Mouse (Mus musculus): ENCODE data around the gene Coasy. TPM values are rescaled to one million over a fixed set of nuclear protein-coding genes. Genes with fewer than 3 reads are reported as not detected.

The Coasy gene
- total and polyA plus RNA-seq, 3 experiments, result 15.8 to 22.1 (median 17.5) TPM

DNA sequence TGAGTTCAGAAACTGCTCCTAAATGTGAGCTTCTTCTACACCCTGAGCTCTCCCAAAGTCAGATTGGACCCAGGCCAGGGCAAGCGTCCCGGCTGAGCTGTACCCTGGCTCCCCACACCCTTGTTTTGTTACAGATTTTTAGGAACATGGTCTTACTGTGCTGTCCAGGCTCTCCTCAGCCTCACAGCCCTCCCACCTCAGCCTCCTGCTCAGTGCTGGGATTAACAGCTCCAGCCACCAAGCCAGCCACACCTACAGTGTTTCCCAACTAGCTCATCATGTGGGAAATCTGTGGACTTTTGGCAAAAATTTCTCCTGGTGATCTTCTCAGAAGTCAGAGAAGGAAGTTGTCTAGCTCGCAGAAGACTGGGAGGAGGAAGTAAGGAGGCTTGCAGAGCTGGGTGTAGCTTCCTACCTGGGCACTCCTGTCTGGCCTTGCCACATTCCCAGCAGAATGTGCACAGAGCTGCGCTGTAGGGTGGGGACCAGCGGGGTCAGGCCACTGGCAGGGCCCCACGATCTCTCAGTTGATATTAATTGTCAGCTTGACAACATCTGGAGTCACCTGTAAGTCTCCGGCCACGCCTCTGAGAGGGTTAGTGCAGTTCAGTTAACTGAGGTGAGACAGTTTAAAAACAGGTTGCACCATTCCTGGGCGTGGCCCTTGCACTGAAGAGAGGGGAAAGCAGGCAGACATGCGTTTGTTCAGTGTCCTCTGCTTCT, 29.5 kb upstream of the Coasy start:
- H3K4me3 ChIP-seq, result no peak overlapping the region
- peak; percentile 73 for DNase-seq
- 62% methylated on average over 10 of the region's 10 CpGs for WGBS
- H3K9ac ChIP-seq (ENCODE audit: low read depth, low read length), result no peak overlapping the region
- H3K36me3 ChIP-seq (ENCODE audit: control insufficient read depth, insufficient read depth, low read length), result no peaks in the 10 kb centered on the region
- H3K79me2 ChIP-seq (replicated peaks; ENCODE audit: control insufficient read depth, insufficient read depth, low read length), result no peaks in the 10 kb centered on the region
- H3K27ac ChIP-seq, result peak overlapping the region; percentile 58
- peaks cover 16% of the 10 kb centered on the region for H3K4me1 ChIP-seq (ENCODE audit: control insufficient read depth, insufficient read depth, low read length)
- TF ChIP-seq EP300 (IDR thresholded peaks at IDR 0.05; ENCODE audit: insufficient read depth, low read depth, low read length) (no peak), POLR2A (IDR thresholded peaks at IDR 0.05; ENCODE audit: insufficient read depth, low read depth, low read length) (no peak), CTCF (IDR thresholded peaks at IDR 0.05) (no peak)
- no peaks in the 10 kb centered on the region for H3K27me3 ChIP-seq (ENCODE audit: control insufficient read depth, insufficient read depth, low read length)
- intact Hi-C loops (cut with DNase I), result no loop called here

DNA sequence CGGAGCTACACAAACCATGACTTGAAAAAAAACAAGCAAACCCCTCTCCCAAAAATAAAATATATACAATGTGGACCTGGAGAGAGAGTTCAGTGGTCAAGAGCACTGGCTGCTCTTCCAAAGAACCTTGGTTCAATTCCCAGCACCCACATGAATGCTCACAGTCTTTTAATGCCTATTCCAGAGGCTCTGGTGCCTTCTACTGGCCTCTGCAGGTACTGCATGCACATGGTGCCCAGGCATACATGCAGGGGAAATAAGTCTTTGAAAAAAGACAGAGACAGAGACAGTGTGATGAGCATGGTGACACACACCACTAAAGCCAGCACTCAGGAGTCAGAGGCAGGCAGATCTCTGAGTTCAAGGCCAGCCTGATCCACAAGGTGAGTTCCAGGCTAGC, 28.4 kb upstream of the Coasy start:
- H3K36me3 ChIP-seq (ENCODE audit: control insufficient read depth, insufficient read depth, low read length), result peaks cover 2% of the 10 kb centered on the region; the same call in 1 of the 2 replicates
- H3K27me3 ChIP-seq (ENCODE audit: control insufficient read depth, insufficient read depth, low read length), result no peaks in the 10 kb centered on the region
- intact Hi-C loops (cut with DNase I), result loop anchor here (2.0 kb wide), 1 partner anchor 13 kb away; no protein-coding TSS in a partner anchor
- TF ChIP-seq CTCF (IDR thresholded peaks at IDR 0.05) (peak; percentile 65), POLR2A (IDR thresholded peaks at IDR 0.05; ENCODE audit: insufficient read depth, low read depth, low read length) (no peak), EP300 (IDR thresholded peaks at IDR 0.05; ENCODE audit: insufficient read depth, low read depth, low read length) (no peak)
- H3K4me3 ChIP-seq, result no peak overlapping the region
- no peak overlapping the region; the same call in 1 of the 2 replicates for H3K27ac ChIP-seq
- WGBS, result 100% methylated on average over 1 of the region's 1 CpGs
- H3K4me1 ChIP-seq (ENCODE audit: control insufficient read depth, insufficient read depth, low read length), result peaks cover 19% of the 10 kb centered on the region
- DNase-seq, result peak in 1 of 2 experiments; percentile 31
- no peaks in the 10 kb centered on the region for H3K79me2 ChIP-seq (replicated peaks; ENCODE audit: control insufficient read depth, insufficient read depth, low read length)
- no peak overlapping the region for H3K9ac ChIP-seq (ENCODE audit: low read depth, low read length)

DNA sequence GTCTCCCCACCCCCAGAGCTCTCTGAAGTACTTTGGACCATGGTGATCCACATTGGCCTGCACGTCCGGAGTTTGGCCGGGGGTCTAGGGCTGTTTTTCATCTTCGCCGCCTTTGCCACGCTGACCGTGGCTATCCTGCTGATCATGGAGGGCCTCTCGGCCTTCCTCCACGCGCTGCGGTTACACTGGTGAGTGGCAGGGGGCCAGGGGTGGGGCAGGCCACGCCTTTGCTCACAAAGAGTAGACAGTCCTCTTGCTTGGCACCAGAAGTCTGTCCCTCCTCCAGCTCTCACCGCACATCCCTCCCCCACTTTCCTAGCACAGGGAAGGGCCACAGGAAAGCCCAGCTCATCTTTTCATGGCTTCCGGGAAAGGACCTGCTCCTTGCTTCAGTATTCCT, 26.9 kb upstream of the Coasy start:
- intact Hi-C loops (cut with DNase I), result loop anchor here (2.0 kb wide), 1 partner anchor 15 kb away; no protein-coding TSS in a partner anchor
- 55% methylated on average over 14 of the region's 14 CpGs for WGBS
- TF ChIP-seq CTCF (IDR thresholded peaks at IDR 0.05), result no peak
- TF ChIP-seq POLR2A (IDR thresholded peaks at IDR 0.05; ENCODE audit: insufficient read depth, low read depth, low read length), result no peak
- no peak for TF ChIP-seq EP300 (IDR thresholded peaks at IDR 0.05; ENCODE audit: insufficient read depth, low read depth, low read length)
- peak in 1 of 2 experiments; percentile 23 for DNase-seq
- no peak overlapping the region for H3K4me3 ChIP-seq
- peaks cover 29% of the 10 kb centered on the region for H3K4me1 ChIP-seq (ENCODE audit: control insufficient read depth, insufficient read depth, low read length)
- no peaks in the 10 kb centered on the region for H3K27me3 ChIP-seq (ENCODE audit: control insufficient read depth, insufficient read depth, low read length)
- H3K79me2 ChIP-seq (replicated peaks; ENCODE audit: control insufficient read depth, insufficient read depth, low read length), result no peaks in the 10 kb centered on the region
- H3K9ac ChIP-seq (ENCODE audit: low read depth, low read length), result no peak overlapping the region
- H3K36me3 ChIP-seq (ENCODE audit: control insufficient read depth, insufficient read depth, low read length), result peaks cover 10% of the 10 kb centered on the region; the same call in 1 of the 2 replicates
- H3K27ac ChIP-seq, result no peak overlapping the region

DNA sequence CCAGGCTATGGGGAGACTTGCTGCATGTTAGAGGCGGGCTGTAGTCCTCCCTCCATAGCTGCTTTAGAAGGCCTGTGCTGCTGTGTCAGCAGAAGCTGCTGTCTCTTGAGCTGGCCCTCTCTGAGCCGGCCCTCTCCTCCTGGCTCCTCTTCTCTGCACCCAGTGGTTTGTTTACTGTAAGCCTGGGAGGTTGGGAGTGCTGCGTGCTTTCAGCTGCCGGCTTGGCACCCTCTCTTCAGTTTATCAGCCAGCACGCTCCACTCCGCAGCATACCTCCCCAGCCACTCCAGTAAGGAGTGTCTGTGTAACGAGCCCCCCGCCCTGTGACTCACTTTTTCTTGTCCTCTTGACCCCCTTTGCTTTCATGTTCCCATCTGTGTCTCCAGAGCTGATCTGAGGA, 25.5 kb upstream of the Coasy start:
- intact Hi-C loops (cut with DNase I), result loop anchor here (2.0 kb wide), 1 partner anchor 48 kb away; the partner anchor contains the start of gene Atp6v0a1
- Histone ChIP-seq H3K27me3 (ENCODE audit: control insufficient read depth, insufficient read depth, low read length) (no peaks in the 10 kb centered on the region), H3K79me2 (replicated peaks; ENCODE audit: control insufficient read depth, insufficient read depth, low read length) (no peaks in the 10 kb centered on the region), H3K4me3 (no peak overlapping the region), H3K27ac (peak overlapping the region; percentile 66), H3K9ac (ENCODE audit: low read depth, low read length) (no peak overlapping the region), H3K36me3 (ENCODE audit: control insufficient read depth, insufficient read depth, low read length) (peaks cover 12% of the 10 kb centered on the region; the same call in 1 of the 2 replicates), H3K4me1 (ENCODE audit: control insufficient read depth, insufficient read depth, low read length) (peaks cover 39% of the 10 kb centered on the region)
- 31% methylated on average over 8 of the region's 8 CpGs for WGBS
- peak; percentile 61 to 78 for DNase-seq
- TF ChIP-seq EP300 (IDR thresholded peaks at IDR 0.05; ENCODE audit: insufficient read depth, low read depth, low read length), result no peak
- no peak for TF ChIP-seq CTCF (IDR thresholded peaks at IDR 0.05)
- no peak for TF ChIP-seq POLR2A (IDR thresholded peaks at IDR 0.05; ENCODE audit: insufficient read depth, low read depth, low read length)

DNA sequence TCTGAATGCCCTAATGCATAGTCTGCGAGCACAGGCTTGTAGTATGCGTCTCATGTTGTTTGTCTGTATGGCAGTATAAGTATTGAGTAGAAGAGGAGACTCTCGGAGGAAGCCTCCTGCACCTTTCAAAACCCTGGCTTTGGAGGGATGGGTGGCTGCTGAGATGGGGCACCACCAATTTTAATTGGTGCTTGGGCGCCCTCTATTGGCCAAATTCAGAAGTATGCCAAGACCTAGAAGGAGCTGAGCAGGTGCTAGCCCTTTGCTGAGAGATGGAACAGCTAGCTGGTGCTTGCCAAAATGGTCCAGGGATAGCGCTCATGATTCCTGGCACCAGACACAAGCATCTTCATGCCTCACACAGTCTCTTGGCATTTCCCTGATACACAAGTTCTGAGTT, 24.5 kb upstream of the Coasy start:
- intact Hi-C loops (cut with DNase I), result loop anchor here (1.0 to 2.0 kb wide), 3 partner anchors 49 to 165 kb away; partner anchors contain the start of gene Atp6v0a1
- H3K9ac ChIP-seq (ENCODE audit: low read depth, low read length), result no peak overlapping the region
- 25% methylated on average over 5 of the region's 5 CpGs for WGBS
- H3K4me3 ChIP-seq, result no peak overlapping the region
- peak overlapping the region; percentile 92 for H3K27ac ChIP-seq
- H3K79me2 ChIP-seq (replicated peaks; ENCODE audit: control insufficient read depth, insufficient read depth, low read length), result no peaks in the 10 kb centered on the region
- DNase-seq, result peak; percentile 86 to 87
- no peak for TF ChIP-seq POLR2A (IDR thresholded peaks at IDR 0.05; ENCODE audit: insufficient read depth, low read depth, low read length)
- TF ChIP-seq EP300 (IDR thresholded peaks at IDR 0.05; ENCODE audit: insufficient read depth, low read depth, low read length), result peak; percentile 80
- TF ChIP-seq CTCF (IDR thresholded peaks at IDR 0.05), result peak; percentile 90
- H3K36me3 ChIP-seq (ENCODE audit: control insufficient read depth, insufficient read depth, low read length), result peaks cover 13% of the 10 kb centered on the region; the same call in 1 of the 2 replicates
- no peaks in the 10 kb centered on the region for H3K27me3 ChIP-seq (ENCODE audit: control insufficient read depth, insufficient read depth, low read length)
- H3K4me1 ChIP-seq (ENCODE audit: control insufficient read depth, insufficient read depth, low read length), result peaks cover 44% of the 10 kb centered on the region

DNA sequence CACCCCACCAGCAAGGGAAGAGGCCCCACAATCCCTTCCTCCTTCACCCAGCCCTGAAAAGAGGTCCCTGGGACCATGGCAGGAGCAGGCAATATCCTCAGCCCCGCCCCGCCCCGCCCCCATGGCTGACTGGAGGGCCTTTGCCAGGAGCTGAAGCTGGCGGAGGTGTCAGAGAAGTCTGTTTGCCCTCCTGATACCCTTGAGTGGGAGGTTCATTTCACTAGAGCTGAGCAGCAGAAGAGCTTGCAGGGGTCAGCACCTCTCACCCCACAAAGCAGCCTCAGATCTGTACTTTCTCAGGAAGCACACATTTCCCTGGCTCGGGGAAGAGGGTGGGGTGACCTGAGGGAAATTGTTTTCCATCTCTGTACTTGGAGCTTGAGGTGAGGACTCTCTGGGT, 23.6 kb upstream of the Coasy start:
- Histone ChIP-seq H3K36me3 (ENCODE audit: control insufficient read depth, insufficient read depth, low read length) (peaks cover 15% of the 10 kb centered on the region; the same call in 1 of the 2 replicates), H3K27ac (peak overlapping the region; percentile 92), H3K79me2 (replicated peaks; ENCODE audit: control insufficient read depth, insufficient read depth, low read length) (no peaks in the 10 kb centered on the region), H3K4me1 (ENCODE audit: control insufficient read depth, insufficient read depth, low read length) (peaks cover 46% of the 10 kb centered on the region), H3K27me3 (ENCODE audit: control insufficient read depth, insufficient read depth, low read length) (no peaks in the 10 kb centered on the region), H3K9ac (ENCODE audit: low read depth, low read length) (peak overlapping the region; percentile 41; the same call in 1 of the 2 replicates), H3K4me3 (0 out of 2 replicates have a peak overlapping the region, but pooled peaks have one; percentile 12)
- peak; percentile 64 to 75 for DNase-seq
- TF ChIP-seq POLR2A (IDR thresholded peaks at IDR 0.05; ENCODE audit: insufficient read depth, low read depth, low read length) (peak; percentile 58), EP300 (IDR thresholded peaks at IDR 0.05; ENCODE audit: insufficient read depth, low read depth, low read length) (peak; percentile 97), CTCF (IDR thresholded peaks at IDR 0.05) (no peak)
- intact Hi-C loops (cut with DNase I), result loop anchor here (1.0 to 2.0 kb wide), 2 partner anchors 75 to 166 kb away; no protein-coding TSS in a partner anchor
- WGBS, result 21% methylated on average over 5 of the region's 5 CpGs

Measured in heart, adult 2 months (tissue).